Mouse (Mus musculus) right cerebral cortex, postnatal 4 days (tissue): ENCODE data around the gene Tubb4b.
"Not testable (repeated sequence)": the region's sequence is repeated elsewhere in the genome, so short reads cannot be mapped to it uniquely, and the experiment has no call there.

ENCODE experiments used
- DNase-seq: peaks from one replicate; pipeline ENCODE4 v3.0.0-alpha.2; 2022

The Tubb4b gene

DNA sequence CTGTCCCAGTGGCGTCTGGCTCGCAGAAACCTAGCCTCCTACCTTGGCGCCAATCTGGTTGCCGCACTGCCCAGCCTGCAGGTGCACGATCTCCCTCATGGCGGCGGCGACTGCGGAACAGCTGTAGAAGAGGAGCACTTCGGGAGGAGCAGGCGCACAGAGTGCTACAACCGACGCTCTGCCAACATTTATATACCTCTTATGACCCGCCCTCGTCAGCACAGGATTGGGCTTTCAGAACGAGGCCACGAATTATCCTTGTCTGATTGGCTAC lies at the start of gene Tubb4b:
Gene Tubb4b, minus strand, starts transcription at position 211 of the 274 bp plus-strand sequence.
- DNase-seq: no peak

DNA sequence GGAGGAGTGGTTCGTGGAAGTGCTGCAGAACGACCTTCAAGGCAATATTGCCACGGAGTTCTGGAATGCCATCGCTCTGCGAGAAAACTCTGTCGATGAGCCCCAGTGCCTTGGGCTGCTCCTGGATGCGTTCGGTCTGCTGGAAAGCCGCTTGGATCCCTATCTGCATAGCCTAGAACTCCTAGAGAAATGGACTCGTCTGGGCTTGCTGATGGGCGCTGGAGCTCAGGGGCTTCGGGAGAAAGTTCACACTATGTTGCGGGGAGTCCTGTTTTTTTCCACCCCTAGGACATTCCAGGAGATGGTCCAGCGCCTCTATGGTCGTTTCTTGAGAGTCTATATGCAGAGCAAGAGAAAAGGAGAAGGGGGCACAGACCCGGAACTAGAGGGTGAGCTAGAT lies 48.5 kb upstream of the Tubb4b start:
- no peak for DNase-seq

DNA sequence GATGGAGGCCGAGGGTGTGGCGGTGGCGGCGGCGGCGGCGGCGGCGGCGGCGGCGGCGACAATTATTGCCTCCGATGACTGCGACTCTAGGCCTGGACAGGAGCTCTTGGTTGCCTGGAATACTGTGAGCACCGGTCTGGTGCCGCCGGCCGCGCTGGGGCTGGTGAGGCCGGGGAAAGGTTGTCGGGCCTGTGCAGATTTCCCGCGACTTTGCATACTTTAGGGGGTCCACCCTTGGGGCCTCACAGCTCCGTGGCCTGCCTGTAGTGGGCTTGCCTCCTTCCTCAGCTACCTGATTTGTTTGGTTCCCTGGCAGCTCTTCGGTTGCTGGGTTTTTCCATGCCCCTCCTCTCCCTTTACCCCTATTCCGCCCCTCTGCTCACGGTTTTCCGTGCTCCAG lies 48.0 kb upstream of the Tubb4b start:
- DNase-seq: no peak

DNA sequence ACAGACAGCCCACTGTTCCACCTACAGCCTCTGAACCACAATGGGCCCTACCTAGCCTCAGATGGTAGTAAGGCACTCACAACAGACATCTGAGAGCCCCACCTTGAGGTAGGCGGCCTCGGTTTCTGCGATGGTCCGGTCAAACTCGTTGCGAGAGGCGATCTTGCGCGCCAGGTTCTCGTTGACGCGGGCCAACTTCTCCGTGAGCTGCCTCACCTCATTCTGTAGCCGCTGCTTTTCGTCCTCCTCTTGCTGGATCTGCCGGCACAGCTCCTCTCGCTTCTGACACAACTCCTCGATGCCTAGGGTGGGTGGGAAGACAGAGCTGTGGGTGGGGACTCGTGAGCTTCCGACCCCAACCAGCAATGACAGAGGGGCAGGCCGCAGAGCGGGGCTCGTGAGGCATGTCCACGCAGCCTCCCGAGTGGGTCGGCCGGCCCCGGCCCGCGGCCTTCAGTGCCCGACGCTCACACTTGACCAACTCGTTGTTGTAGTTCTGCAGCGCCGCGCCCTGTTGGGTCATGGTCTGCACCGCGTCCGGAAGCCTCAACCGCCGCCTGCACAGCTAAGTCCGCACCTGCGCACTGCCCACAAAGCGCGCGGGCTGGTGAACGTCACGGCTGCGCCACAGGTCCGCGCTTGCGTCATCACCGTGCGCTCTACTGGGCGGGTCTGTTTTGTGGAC lies 47.5 kb upstream of the Tubb4b start, which contains the start of the genes Ssna1 and Anapc2:
Gene Ssna1, minus strand, starts transcription at position 612 of the 685 bp plus-strand sequence.
Gene Anapc2, plus strand, starts transcription at position 652 of the 685 bp plus-strand sequence.
- peak; percentile 97 for DNase-seq

DNA sequence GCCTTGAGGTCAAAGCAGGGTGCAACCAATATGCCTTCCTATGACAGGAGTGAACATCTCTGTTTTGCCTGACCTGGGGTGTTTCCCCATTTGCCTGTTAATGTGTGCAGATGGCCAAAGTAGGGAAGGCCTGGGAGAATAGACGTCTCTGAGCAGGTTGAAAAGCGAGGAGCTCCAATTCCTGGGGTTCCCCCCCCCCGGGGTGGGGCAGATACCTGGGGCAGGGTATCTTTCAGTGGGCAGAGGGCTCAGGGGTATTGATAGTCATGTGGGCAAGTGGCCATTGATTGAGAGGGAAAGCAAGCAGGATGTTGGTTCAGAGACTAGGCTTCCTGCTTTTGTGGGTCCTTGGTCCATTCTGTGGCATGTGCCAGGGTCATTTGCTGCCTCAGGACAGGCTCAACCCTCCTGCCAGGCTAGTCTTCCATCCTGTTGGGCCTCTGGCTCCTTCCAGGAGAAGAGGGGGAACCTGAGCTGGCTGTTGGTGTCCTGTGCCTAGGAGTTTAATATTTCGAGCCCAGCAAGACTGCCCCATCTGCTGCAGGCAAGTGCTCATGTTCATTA lies 43.3 kb upstream of the Tubb4b start:
- DNase-seq: no peak

DNA sequence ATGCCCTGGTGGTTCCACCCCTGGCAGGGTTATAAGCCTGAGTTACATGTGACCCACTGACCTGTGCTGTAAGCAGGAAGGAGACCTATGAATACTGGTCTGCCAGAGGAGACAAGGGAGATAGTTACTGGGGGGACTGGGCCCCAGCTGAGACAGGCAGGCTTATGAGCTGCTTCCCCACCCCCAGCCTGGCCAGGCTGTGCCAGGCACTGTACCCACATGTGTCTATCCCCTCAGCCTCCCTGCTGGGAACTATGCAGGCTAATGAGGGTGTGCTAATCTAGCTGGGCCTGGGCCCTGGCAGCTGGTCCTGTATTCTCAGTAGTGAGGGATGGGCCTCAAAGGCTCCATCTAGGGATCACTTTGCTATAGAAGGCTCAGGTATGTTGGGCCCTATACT lies 42.7 kb upstream of the Tubb4b start:
- DNase-seq: no peak

DNA sequence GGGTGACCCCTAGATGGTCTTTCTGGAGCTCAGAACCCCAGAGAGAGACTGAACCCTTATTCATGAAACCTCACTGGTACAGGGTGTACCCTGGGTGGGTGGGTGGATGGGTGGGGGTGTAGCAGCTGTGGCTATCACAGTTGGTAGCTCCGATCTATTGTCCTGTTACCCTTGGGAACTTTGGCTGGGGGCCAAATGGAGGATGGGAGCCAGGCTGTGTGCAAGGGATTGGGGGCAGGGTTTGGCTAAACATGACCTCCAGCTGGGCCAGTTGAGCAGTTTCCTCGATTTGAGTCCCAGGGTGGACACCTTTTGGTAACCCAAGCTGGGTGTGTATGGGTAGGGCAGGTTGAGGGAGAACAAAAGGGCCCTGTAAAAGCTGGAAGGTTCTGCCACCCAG lies 42.2 kb upstream of the Tubb4b start:
- no peak for DNase-seq

DNA sequence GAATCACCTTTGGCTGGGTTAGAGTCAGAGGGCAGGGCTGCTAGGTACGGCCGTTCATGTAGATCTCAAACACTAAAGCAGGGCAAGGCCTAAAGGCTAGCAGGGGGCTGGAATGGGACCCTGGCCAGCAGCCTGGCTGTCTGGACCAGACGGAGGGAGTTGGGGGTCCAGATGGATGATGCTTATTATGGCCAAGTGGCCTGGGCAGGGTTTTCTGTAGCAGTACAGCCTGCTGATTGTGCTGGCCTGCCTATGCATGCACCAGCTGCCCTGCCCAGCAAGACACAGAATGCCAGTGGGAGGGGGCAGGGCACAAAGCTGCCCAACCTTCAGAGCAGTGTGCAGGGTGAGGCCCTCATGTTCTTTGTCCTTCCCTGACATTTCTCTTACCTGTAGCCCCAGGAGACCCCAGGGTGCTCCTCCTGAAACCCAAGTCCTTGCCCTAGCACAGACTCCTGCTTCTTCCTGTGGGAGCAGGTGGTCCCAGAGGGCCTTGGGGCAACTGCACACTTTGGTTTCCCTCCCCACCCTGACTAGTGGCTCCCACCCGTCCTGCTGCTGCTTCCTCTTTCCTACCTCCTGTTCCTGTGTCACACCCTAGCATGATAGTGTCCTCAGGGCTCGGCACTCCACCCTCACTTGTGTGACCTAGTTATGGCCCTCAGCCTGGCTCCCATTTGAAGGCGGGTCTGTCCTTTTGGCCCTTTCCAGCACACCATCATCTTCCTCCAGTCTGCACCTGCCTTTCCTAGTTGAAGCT lies 41.6 kb upstream of the Tubb4b start:
- DNase-seq: no peak

DNA sequence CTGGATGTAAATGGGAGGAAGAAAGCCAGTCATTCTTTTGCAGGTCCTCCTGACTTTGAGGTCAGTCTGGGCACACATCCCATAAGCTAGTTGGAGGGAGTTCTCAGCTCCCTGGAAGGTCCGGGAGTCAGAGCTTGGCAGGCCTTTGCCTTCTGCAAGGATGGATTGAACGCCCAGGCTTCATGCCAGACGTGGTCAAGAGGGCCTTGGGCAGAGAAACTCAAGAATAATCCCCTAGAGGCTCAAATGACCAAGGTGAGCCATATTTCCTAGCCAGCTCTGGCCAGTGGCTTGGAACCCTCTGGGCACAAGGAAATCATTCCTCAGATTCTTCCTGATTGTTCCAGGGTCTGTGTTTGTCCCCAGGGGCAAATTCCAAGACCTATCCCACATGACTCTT lies 40.3 kb upstream of the Tubb4b start:
- DNase-seq: no peak

DNA sequence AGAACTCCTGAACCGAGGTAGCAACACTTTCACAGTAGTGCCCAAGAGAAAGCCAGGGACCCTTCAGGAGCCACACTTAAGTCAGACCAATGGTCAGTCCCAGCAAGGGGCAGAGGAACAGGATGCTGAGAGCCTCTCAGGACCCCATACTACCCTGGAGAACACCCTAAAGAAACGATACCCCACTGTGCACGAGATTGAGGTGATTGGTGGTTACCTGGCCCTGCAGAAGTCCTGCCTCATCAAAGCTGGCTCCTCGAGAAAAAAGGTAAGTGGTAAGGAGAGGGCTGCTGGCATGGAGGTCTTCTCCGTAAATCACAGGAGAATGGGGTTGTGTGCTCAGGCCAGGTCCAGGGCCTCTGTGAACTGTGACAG lies 39.8 kb upstream of the Tubb4b start:
- no peak for DNase-seq

DNA sequence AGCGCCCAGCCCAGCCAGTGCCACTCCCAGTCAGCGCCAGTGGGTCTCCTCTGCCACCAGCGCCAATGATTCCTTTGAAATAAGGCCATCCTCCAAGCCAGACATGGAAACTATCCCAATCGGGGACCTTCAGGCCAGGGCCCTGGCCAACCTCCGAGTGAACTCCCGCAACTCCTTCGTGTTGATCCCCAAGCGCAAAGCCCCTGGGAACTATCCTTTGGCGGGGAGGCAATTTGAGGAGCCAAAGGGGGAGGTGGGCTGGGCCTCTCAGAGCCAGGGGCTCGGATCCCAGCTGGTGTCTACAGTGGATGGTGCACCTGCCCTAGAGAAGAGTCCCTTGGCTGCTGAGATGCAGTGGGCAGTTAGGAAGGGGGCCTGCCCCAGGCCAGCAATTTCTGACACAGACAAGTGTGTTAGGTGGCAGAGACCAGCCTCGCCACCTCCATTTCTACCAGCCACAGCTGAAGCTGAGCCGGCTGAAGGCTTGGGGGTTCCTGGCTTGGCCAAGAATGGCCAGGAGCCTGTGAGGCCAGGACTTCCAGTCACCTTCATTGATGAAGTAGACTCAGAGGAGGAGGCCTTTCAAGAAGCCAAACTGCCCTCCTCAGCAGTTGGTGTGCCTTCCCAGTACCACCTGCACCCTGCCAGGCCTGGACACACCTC lies 39.3 kb upstream of the Tubb4b start:
- no peak for DNase-seq

DNA sequence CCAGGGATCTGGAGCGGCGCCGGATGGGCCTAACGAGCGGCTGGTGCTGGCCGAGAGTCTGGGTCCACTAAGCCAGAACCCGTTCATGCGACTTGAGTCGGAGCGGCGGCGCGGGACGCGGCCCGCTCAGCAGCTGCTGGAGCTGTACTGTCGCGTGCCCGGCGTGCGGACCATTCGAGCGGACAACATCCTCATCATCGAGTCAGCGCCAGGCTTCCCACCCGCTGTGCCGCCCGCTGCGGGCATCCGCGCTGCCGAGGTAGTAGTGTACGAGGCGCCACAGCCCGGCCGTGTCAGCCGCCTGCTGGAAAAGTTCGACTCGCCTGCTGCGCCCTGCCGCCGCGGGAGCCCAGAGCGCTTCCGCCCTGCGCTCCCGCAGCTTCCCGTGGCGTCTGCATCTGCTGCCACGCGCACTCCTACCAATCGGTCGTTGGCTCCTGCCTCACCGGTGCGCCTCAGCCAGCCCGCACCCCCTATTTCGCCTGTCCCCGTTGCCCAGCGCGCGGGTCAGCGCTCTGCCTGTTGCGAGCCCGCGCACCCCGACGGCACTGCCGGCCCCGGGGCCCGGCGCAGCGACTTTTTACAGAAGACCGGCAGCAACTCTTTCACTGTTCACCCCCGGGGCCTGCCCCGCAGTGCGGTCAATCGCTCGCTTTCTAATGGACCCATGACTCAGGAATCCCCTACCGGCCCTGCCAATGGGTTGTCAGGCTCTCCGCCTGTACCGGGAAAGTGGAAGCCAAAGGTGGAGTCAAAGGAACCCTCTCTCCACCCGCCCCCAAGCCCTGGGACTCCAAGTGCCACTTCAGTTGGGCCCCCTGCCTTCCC lies 38.5 kb upstream of the Tubb4b start:
- DNase-seq: no peak

DNA sequence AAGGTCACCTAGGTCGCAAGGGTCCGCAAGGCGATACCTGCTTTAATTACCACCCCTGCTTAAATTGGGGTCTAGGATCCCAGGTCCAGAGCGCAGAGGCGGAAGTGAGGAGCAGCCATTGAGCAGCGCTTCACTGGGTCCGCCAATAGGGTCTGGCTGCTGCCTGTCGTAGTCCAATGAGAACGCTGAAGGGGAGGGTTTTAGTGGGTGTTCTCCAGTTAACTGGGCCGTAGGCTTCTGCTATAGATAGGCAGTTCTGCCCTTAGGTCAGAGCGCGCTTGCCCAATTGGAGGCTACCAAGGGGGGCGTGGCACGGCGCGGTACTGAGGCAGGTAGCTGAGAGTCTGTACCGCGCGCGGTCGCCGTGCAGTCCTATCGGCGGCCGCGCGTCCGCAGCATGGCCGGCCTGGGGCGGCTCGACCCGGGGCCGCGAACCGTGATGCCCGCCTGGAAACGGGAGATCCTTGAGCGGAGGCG lies 37.8 kb upstream of the Tubb4b start, which contains the start of gene Tprn:
Gene Tprn, plus strand, starts transcription at position 328 of the 477 bp plus-strand sequence.
- DNase-seq: peak; percentile 87

DNA sequence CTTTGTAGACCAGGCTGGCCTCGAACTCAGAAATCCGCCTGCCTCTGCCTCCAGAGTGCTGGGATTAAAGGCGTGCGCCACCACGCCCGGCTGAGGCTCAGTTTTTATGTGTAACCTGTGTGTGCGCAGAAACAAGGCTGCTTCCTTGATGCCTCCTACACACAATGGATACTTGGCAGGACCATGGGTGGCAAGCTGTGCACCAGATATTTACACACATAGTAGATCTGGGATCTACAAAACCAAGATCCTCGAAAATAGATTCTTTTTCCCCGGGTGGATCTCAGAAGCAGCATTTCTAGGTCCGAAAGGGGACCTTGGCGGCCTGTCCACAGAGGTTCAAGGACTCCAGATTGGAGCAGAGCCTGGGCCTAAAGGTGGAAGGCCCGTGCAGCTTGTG lies 37.4 kb upstream of the Tubb4b start:
- no peak for DNase-seq

DNA sequence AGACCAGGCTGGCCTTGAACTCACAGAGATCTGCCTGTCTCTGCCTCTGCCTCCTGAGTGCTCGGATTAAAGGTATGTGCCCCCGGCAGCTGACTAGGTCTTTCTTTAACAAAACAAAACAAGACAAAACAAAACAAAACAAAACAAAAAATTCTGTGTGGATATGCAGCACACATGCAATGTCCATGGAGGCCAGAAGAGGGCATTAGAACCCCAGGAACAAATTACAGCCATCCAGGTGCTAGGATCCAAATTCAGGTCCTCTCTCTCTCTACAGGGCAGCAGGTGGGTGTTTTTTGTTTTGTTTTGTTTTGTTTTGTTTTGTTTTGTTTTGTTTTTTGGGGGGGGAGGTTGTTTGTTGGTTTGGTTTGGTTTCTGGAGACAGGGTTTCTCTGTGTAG lies 34.4 kb upstream of the Tubb4b start:
- DNase-seq: no peak

DNA sequence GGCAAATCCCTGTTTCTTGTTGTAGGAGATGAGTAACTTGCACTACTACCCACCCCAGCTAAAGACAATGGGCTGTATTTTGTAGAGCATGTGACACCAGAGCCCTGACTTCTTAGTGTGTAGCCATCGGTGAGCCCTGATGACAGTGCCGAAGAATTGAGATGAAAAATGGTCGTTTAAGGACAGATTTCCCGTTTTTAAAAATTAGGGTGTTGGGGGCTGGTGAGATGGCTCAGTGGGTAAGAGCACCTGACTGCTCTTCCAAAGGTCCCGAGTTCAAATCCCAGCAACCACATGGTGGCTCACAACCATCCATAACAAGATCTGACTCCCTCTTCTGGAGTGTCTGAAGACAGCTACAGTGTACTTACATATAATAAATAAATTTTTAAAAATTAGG lies 32.7 kb upstream of the Tubb4b start:
- DNase-seq: not testable (repeated sequence)

DNA sequence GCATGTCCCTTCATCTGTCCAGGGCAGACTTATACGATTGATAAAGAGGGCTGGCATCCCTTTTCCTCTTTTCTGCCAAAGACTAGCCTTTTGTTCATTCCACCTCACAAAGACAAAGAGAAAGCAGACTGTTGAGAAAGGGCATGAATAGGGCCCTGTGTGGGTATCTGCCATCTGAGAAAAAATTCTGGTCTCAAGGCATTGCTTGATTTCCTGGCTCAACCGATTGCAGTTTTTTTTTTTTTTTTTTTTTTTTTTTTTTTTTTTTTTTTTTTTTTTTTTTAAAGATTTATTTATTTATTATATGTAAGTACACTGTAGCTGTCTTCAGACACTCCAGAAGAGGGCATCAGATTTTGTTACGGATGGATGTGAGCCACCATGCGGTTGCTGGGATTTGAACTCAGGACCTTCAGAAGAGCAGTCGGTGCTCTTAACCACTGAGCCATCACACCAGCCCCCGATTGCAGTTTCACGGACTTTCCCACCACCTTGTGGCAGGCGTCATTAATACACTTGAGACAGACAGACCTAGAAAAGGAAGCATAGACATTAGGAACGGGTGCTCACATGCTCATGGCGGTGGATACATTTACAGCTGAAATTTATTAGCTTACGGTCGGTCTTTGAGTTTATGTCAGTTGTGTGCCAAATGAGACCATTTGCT lies 32.1 kb upstream of the Tubb4b start:
- DNase-seq: not testable (repeated sequence)

DNA sequence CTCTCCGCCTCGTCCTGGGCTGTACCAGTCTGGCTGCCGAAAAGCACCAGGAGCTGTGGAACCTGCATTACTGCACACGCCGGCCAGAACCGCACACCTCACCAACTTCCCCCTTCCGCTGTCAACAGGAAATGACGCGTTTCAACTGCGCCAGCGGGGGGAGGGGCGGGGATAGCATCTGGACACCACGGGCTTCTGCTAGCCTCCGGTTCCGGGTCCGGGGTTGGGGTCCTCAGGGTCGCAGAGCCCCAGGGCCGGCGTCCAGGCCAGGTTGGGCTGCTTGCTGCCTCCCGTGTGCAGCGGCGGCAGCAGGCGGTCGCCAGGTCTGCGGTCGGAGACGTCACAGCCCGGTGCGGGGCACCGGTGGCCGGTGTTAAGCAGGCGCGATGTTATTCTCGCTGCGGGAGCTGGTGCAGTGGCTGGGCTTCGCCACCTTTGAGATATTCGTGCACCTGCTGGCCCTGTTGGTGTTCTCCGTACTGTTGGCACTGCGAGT lies 30.8 kb upstream of the Tubb4b start, which contains the start of gene Tmem203:
Gene Tmem203, plus strand, starts transcription at position 156 of the 496 bp plus-strand sequence.
- peak; percentile 90 for DNase-seq

DNA sequence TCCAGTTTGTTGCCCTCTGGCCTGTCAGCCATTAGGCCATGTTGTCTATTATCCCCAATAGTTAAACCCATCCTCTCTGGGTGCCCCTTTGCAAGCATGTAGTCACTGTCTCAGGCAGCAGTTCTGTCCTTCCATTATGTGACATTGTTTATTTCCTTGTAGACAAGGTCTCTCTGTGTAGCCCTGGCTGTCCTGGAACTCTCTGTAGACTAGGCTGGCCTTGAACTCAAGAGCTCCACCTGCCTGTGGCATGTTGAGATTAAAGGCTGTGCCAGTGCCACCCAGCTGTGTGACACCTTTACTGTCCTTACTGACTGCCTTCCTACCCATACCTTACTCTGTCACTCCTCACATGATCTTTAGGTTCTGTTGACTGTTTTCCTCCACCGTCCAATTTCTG lies 27.8 kb upstream of the Tubb4b start:
- DNase-seq: no peak

DNA sequence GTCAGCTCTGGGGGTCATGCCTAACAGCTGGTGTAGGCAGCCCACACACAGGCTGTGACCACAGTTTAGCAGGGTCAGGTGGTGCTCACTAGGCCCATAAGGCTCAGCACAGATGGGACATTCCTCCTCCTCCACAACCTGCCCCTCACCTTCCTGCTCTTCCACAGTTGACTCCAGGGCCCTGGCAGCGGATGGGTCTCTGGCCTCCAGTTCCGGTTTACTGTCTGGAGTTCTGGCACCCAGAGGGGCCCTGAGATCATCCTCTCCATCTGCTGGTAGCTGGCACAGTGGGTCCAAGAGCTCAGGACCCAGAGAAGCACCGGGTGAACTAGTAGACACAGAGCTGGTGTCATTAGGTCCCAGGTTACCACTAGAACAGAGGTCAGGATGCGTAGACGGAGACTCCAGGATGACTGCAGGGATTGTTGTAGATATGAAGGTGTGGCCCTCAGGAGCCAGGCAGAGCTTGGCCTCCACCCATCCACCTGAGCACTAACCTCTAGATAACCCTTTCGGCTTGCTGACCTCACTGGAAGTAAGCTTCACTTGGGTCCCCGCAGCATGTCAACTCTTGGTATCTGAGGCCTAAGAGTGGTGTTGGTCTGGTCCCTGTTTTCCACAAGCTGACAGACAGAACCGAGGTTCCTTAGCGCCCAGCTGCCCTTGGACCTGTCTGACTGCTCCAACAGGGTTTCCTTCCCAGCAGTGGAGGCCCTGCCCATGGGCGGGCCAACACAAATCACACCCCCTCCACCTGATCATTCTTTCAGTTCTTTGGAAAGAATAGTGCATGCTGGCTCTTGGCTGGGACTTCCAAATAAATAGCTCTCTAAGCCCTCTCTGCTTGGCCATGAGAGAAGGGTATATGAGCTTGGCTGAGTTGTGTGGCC lies 21.9 kb upstream of the Tubb4b start, which contains the start of gene AL732309.1:
Gene AL732309.1, minus strand, starts transcription at position 681 of the 890 bp plus-strand sequence.
- no peak for DNase-seq

DNA sequence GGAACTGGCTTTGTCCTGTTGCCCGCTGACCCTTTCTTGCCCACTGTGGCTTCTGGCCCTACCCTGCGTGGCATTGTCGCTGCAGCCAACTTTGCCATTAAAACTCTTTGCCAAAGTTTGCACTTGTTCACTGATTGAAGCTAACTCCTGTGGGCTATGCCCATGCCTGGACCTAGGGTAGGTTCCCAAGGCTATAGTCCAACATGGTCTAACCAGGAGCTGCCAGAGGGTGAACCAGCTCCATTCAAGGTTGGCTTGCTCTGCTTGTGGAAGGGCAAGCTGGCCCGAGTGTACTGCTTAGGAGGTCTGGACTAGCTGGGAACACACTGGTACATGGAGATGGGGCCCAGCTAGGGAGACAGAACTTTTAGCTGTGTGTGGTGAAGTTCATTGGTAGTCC lies 19.6 kb upstream of the Tubb4b start:
- DNase-seq: no peak
